Mouse (Mus musculus) liver, adult 2 months (tissue): ENCODE data around the gene Tmie. TPM values are rescaled to one million over a fixed set of nuclear protein-coding genes. Genes with fewer than 3 reads are reported as not detected.

ENCODE experiments used
- DNase-seq: peaks from one replicate; pipeline ENCODE4 v3.0.0-alpha.2; 2011; ENCODE audit warnings: low read depth, low spot score; ENCODE audit errors: extremely low read depth
- H3K27ac ChIP-seq: fragments of 200-500 bp; replicated peaks from 2 replicates; pipeline ENCODE4 v1.5.1; 2012; ENCODE audit warnings: low read depth, mild to moderate bottlenecking, control low read depth, inconsistent platforms, low read length; ENCODE audit not compliant: insufficient read depth
- H3K27me3 ChIP-seq: fragments of 200-500 bp; 2 replicates; pipeline ENCODE4 v1.6.1; 2012; ENCODE audit warnings: mild to moderate bottlenecking, moderate library complexity, low read length, inconsistent platforms; ENCODE audit not compliant: control insufficient read depth, insufficient read depth
- H3K36me3 ChIP-seq: fragments of 200-500 bp; 2 replicates; pipeline ENCODE4 v1.6.1; 2012; ENCODE audit warnings: low read length, inconsistent platforms; ENCODE audit not compliant: control insufficient read depth, insufficient read depth
- H3K4me1 ChIP-seq: fragments of 200-500 bp; 2 replicates; pipeline ENCODE4 v1.6.1; 2011; ENCODE audit warnings: low read length; ENCODE audit not compliant: control insufficient read depth, insufficient read depth
- H3K4me3 ChIP-seq: fragments of 200-500 bp; 2 replicates; pipeline ENCODE4 v1.5.1; 2011; ENCODE audit warnings: low read depth, mild to moderate bottlenecking, control low read depth, low read length, moderate library complexity; ENCODE audit not compliant: insufficient read depth
- H3K79me2 ChIP-seq: fragments of 200-500 bp; 2 replicates; pipeline ENCODE4 v1.6.1; 2012; ENCODE audit warnings: inconsistent platforms, mild to moderate bottlenecking, low read length, moderate library complexity; ENCODE audit not compliant: control insufficient read depth, insufficient read depth
- H3K9ac ChIP-seq: fragments of 200-500 bp; 2 replicates; pipeline ENCODE4 v1.6.1; 2012; ENCODE audit warnings: low read depth, mild to moderate bottlenecking, control low read depth, inconsistent platforms, low read length
- CTCF ChIP-seq: fragments of 200-500 bp; IDR thresholded peaks from 2 replicates; pipeline ENCODE4 v1.5.1; 2011; ENCODE audit warnings: low read depth, low read length, control low read depth
- POLR2A ChIP-seq: fragments of 200-500 bp; IDR thresholded peaks from 2 replicates; pipeline ENCODE4 v1.6.1; 2011; ENCODE audit warnings: low read length, control low read depth; ENCODE audit not compliant: insufficient read depth; ENCODE audit errors: extremely low read depth
- WGBS: fragments of 180-500 bp; shearing (Covaris S2); methylation state at CpG from one replicate; pipeline ENCODE4 v1.1.7; 2018; 5-methylcytosine and 5-hydroxymethylcytosine counted together
- polyA plus RNA-seq: library from polyadenylated mRNA; depleted of rRNA; stranded (reverse); fragments of >200 nt; gene quantifications from 2 replicates; pipeline ENCODE4 v1.2.3, GENCODE M21; 2012
- total RNA-seq: library from RNA; depleted of rRNA; stranded (reverse); fragments of >200 nt; gene quantifications from 2 replicates; pipeline ENCODE4 v1.2.3, GENCODE M21; 2014

Gene Tmie
- total and polyA plus RNA-seq, 2 experiments = 5.5 to 13.1 TPM

- H3K79me2 ChIP-seq = no peaks in the 10 kb centered on the region
- H3K36me3 ChIP-seq = peaks cover 14% of the 10 kb centered on the region; the same call in 1 of the 2 replicates
- 83% methylated on average over 10 of the region's 10 CpGs for WGBS
- no peaks in the 10 kb centered on the region for H3K27me3 ChIP-seq
- peaks cover 5% of the 10 kb centered on the region for H3K4me1 ChIP-seq
- DNase-seq = no peak
- H3K27ac ChIP-seq = no peak overlapping the region
- peak overlapping the region; percentile 36; the same call in 1 of the 2 replicates for H3K4me3 ChIP-seq
- TF ChIP-seq CTCF (no peak), POLR2A (no peak)
- H3K9ac ChIP-seq = no peak overlapping the region
Observed at GRCm38 (mm10) chr9:110893429-110893828, 13.5 kb upstream of the Tmie start.

- H3K79me2 ChIP-seq = no peaks in the 10 kb centered on the region
- H3K36me3 ChIP-seq = peaks cover 14% of the 10 kb centered on the region; the same call in 1 of the 2 replicates
- H3K9ac ChIP-seq = no peak overlapping the region
- 90% methylated on average over 3 of the region's 3 CpGs for WGBS
- H3K4me1 ChIP-seq = peaks cover 5% of the 10 kb centered on the region
- no peak for TF ChIP-seq CTCF
- no peak for TF ChIP-seq POLR2A
- no peak overlapping the region for H3K4me3 ChIP-seq
- H3K27ac ChIP-seq = no peak overlapping the region
- no peaks in the 10 kb centered on the region for H3K27me3 ChIP-seq
- DNase-seq = no peak
Observed at GRCm38 (mm10) chr9:110892552-110892951, 12.6 kb upstream of the Tmie start.

- Histone ChIP-seq H3K36me3 (peaks cover 11% of the 10 kb centered on the region; the same call in 1 of the 2 replicates), H3K27me3 (no peaks in the 10 kb centered on the region), H3K4me1 (peaks cover 7% of the 10 kb centered on the region), H3K79me2 (no peaks in the 10 kb centered on the region), H3K4me3 (no peak overlapping the region), H3K27ac (no peak overlapping the region), H3K9ac (no peak overlapping the region)
- 61% methylated on average over 12 of the region's 12 CpGs for WGBS
- peak; percentile 49 for DNase-seq
- TF ChIP-seq POLR2A (no peak), CTCF (no peak)
Observed at GRCm38 (mm10) chr9:110891077-110891828, 11.3 kb upstream of the Tmie start.

GRCm38 (mm10) chr9:110890026-110890783 is 10.3 kb upstream of the Tmie start:
- TF ChIP-seq POLR2A (no peak), CTCF (peak; percentile 67)
- peak; percentile 77 for DNase-seq
- Histone ChIP-seq H3K4me1 (peaks cover 7% of the 10 kb centered on the region), H3K27ac (peak overlapping the region; percentile 47), H3K9ac (peak overlapping the region; percentile 47; the same call in 1 of the 2 replicates), H3K4me3 (peak overlapping the region; percentile 13; the same call in 1 of the 2 replicates), H3K36me3 (peaks cover 10% of the 10 kb centered on the region; the same call in 1 of the 2 replicates), H3K27me3 (no peaks in the 10 kb centered on the region), H3K79me2 (no peaks in the 10 kb centered on the region)
- WGBS = 15% methylated on average over 21 of the region's 21 CpGs

- TF ChIP-seq POLR2A = no peak
- no peak for TF ChIP-seq CTCF
- Histone ChIP-seq H3K36me3 (peaks cover 8% of the 10 kb centered on the region; the same call in 1 of the 2 replicates), H3K9ac (no peak overlapping the region), H3K27me3 (no peaks in the 10 kb centered on the region), H3K4me1 (peaks cover 7% of the 10 kb centered on the region), H3K27ac (no peak overlapping the region), H3K4me3 (no peak overlapping the region), H3K79me2 (no peaks in the 10 kb centered on the region)
- peak; percentile 69 for DNase-seq
- WGBS = 61% methylated on average over 14 of the region's 14 CpGs
Observed at GRCm38 (mm10) chr9:110888935-110889334, 9.0 kb upstream of the Tmie start.
